Mouse (Mus musculus) kidney, adult 18-20 months (tissue): Measurements from ENCODE around the gene Cdh8.

Source experiments
- DNase-seq: peaks from one replicate; pipeline ENCODE4 v3.0.0; 2021

Cdh8 gene

GRCm38 (mm10) chr8:99415966-99416781, at the start of gene Cdh8:
Cdh8 (minus strand) TSS chr8:99416471.
- no peak for DNase-seq

- DNase-seq, result no peak
Observed at GRCm38 (mm10) chr8:99446506-99446905, 30.2 kb upstream of the Cdh8 start.

- DNase-seq, result no peak
Observed at GRCm38 (mm10) chr8:99425901-99426300, 9.6 kb upstream of the Cdh8 start.

DNA sequence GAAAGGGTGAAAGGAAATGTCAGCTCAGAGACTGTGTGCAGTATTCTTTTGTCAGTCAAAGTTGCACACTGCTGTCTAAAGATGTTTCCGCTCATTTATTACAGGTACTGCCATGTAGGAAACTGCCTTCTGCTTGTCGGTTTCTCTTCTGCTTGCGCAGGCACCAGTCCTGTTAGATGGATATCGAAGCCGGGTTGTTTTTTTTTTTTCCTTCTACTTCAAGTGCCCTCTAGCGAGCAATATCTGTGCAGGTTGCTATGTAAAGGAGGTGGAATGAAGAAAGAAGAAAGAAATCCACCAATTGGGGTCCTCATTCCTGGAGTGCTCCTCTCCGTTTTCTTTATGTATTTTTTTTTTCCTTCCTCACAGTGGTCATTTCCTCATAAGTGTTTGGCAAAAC, 5.2 kb upstream of the Cdh8 start:
- DNase-seq, result no peak

- no peak for DNase-seq
Observed at GRCm38 (mm10) chr8:99419726-99420125, 3.5 kb upstream of the Cdh8 start.

- DNase-seq, result no peak
Observed at GRCm38 (mm10) chr8:99417456-99417855, 1.2 kb upstream of the Cdh8 start.

- no peak for DNase-seq
Observed at GRCm38 (mm10) chr8:99415076-99415965, 950 bp downstream of the Cdh8 start.

DNA sequence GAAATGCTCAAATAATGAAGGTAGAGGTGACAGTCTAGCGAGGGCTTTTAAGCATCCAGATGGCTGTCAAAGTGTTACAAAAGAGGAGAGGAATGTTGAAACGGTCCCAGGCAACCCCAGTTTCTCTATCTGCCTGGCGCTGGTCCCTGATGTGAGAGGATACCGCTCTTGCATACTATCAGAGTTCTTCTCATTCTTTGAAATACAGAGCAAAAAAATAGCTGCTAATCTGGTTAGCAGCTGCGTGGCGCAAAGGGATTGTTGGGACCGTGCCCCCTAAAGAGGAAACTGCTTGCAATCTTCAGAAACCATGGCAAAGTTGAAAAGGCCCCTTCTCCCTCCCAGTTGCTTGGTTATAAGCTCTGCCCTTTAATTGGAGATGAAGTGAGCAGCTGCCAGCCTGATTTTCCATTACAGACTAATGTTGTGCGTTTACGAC, 1.8 kb downstream of the Cdh8 start:
- no peak for DNase-seq

DNA sequence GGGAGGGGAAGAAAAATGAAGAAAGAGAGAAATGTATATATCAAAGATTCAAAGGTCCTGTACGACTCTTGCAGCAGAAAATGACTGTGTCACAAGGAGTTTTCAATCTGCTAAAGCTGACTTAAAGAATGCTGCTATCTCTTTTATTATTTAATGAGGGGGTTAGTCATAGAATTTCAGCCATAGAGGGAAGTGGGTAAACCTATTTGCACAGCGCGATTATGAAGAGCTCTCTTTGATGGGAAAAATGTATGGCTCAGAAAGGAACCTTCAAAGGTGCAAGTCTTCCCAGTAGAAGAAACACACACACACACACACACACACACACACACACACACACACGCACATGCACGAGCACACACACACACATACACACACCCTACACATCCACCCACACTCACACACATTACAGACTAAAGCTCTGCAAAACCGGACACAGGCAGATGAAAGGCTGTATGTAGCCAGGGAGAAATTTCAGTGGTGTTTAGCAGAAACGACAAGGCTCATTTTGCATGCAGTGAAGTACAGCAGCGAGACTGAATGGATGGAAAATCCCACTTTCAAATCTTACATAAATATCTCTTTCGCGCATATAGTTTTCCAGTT, 2.3 kb downstream of the Cdh8 start:
- DNase-seq, result no peak

DNA sequence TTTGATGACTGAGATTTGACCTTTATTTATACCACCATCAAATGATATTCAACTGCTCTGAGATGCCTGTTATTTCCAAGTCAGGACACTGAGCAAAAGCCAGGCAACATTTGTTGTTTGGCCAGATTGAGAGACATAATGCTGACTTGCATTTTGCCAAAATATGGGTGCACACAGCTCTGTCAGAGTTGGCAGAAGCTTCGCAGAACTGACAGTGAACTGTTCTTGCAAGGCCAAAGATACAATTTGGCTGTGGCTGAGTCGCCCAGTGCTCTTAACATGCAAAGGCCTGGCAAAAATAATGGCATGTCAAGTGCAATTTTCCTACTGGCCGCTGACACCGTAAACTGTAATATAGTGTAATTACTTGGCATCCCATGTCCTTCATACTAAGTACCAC, 22.4 kb downstream of the Cdh8 start:
- DNase-seq, result no peak

DNA sequence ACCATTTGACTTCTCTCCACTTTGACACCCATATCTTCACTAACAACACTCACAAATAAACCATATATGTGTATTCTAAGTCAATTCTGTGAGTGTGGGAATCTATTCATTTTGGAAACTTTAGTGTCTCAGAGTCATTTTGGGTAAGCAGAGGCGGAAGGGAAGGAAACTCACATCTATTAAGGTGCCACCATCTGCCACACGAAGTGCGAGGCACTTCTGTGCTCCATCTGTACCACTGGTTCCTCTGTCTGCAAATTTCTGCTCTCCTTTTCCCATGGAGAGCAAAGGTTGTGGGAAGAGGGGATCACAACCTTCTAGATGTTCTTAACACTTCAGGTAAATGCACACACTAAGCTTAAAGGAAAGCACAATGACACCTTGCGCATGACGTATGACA, 46.2 kb downstream of the Cdh8 start:
- DNase-seq, result no peak

GRCm38 (mm10) chr8:99369166-99369565, 47.1 kb downstream of the Cdh8 start:
- DNase-seq, result no peak

GRCm38 (mm10) chr8:99368449-99368848, 47.8 kb downstream of the Cdh8 start:
- DNase-seq, result no peak

- no peak for DNase-seq
Observed at GRCm38 (mm10) chr8:99353923-99354322, 62.3 kb downstream of the Cdh8 start.

- DNase-seq, result no peak
Observed at GRCm38 (mm10) chr8:99353221-99353620, 63.0 kb downstream of the Cdh8 start.

- no peak for DNase-seq
Observed at GRCm38 (mm10) chr8:99349456-99349855, 66.8 kb downstream of the Cdh8 start.

GRCm38 (mm10) chr8:99348618-99349017, 67.7 kb downstream of the Cdh8 start:
- no peak for DNase-seq

GRCm38 (mm10) chr8:99339310-99339709, 77.0 kb downstream of the Cdh8 start:
- DNase-seq, result no peak

DNA sequence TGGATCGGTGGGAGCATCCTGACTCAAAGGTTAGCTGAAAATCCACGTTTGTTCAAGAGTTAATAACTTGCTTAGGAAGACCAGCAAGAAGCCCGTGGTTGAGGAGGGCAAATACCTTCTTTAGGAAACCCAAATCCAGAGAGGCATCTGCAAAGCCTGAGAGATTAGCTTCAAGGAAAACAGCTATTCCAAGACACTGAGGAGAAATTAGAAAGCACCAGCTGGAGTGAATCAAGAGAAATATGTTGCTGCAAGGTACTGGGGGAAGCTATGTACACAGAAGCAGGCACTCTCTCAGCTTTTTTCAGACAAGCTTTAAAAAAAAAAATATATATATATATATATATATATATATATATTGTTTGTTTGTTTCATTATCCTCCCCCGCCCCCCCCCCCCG, 88.7 kb downstream of the Cdh8 start:
- DNase-seq, result no peak

DNA sequence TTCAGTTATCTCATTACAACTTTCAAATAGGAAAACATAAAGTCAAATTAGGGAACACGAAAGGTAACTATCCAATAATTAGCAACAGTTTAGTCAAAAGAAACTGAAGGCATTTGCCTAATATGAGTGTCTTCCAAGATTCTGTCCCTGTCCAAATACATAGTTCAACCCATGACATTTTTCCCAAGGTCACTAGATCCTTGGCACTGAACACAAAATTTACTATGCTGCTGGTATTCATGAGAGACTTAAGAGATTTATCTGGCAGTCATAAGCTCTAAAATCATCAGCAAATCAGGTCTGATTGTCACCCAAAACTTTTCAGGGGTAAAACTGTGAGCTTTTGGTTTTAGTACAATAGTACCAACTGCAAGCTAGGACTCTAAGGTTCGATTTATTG, 101.7 kb downstream of the Cdh8 start:
- no peak for DNase-seq

- DNase-seq, result no peak
Observed at GRCm38 (mm10) chr8:99304184-99304583, 112.1 kb downstream of the Cdh8 start.

GRCm38 (mm10) chr8:99290201-99290600, 126.1 kb downstream of the Cdh8 start:
- no peak for DNase-seq

DNA sequence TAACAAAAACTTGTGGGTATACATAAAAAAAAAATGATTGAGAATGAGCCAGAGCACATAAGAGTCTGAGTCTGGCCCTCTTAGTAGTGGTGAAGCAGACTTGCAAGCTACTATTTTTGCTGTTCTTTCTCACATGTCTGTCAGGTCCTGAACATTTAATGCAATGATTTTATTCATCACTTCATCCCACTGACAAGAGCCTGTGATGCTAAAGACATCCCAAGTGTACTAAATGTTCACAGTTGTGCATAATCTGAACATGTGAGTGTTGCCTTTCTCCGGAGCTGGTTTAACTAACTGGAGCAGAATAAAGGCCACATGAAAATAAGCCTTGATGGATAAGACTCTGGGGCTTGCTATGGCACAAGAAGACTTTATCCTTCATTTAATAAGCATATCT, 131.2 kb downstream of the Cdh8 start:
- DNase-seq, result no peak

DNA sequence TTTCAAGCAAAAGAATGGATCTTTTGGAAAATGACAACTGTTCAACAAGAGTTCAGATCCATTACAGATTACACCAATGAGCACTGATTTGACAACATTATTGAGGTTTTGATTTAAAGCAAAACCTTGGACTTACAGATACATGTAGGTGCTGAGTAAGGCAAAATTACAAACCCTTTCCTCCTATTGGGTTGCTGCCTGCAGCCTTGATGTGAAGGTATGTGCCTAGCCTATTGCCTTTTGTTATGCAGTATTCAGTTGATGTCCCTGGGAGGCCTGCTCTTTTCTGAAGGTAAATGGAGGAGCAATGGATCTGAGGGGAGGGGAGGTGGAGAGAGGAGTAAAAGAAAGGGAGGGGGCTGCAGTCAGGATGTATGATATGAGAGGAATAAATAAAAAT, 135.9 kb downstream of the Cdh8 start:
- no peak for DNase-seq
